Mouse (Mus musculus) mouse trophoblast stem cell (cell line): ENCODE results near the gene Hmgb3.
"Not testable (repeated sequence)": the region's sequence is repeated elsewhere in the genome, so short reads cannot be mapped to it uniquely, and the experiment has no call there.

ENCODE experiments used
- in situ Hi-C, 2 experiments: fragments of 300-500 bp; cut with MseI, MboI; formaldehyde crosslinking; loops; 2 replicates in 1 of 2; 3 replicates in 1 of 2; pipeline ENCODE4 v1.15.1; 2025

Hmgb3 gene

DNA sequence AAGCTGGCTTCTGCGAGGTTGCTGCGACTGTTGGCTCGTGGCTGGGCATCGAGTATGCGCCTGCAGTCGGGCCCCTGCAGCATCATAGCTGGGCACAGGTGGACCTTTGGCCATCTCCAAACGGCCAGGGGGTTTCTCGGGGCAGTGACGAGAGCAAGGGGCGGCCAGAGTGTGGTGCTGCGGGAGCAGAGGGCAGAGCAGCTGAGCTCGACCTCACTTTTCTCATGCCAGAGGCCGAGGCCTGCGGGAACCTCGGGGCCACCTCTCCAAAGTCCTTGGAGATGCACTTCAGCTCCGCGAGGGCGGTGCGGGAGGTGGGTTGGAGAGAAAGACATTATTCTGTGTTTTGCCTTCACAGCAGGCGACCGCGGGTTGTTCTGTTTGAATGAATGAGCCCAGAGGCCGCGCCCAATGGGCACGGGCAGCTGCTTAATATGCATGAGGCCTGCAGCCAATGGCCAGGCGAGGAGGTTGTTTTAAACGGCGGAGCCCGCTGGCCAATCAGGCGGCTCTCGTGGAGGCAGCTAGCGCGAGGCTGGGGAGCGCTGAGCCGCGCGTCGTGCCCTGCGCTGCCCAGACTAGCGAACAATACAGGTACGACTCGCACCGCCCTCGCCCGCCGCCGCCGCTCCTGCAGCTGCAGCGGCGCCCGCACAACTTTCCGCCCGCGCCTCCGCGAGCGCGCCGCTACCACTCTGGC lies at the start of gene Hmgb3:
TSS of gene Hmgb3 (plus strand) at position 504 of the 700 bp plus-strand sequence.
- in situ Hi-C loops: no loop called here

GRCm38 (mm10) chrX:71506591-71506990 lies 49.1 kb upstream of the Hmgb3 start:
- in situ Hi-C loops: not testable (repeated sequence)

GRCm38 (mm10) chrX:71519252-71519651 lies 36.5 kb upstream of the Hmgb3 start:
- in situ Hi-C loops: no loop called here

GRCm38 (mm10) chrX:71522889-71523288 lies 32.8 kb upstream of the Hmgb3 start:
- in situ Hi-C loops: no loop called here

DNA sequence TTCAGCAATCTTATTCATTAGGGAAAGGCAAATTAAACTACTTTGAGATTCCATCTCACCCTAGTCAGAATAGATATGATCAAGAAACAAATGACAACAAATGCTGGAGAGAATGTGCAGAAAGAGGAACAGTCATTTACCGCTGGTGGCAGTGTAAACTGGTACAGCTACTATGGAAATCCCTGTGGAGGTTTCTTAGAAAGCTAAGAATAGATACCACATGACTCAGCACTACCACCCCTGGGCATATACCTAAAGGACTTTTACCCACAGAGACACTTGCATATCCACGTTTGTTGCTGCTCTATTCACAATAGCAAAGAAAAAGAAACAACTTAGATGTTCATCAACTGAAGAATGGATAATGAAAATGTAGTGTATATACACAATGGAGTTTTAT lies 31.4 kb upstream of the Hmgb3 start:
- in situ Hi-C loops: no loop called here

GRCm38 (mm10) chrX:71525593-71526299 lies 30.0 kb upstream of the Hmgb3 start:
- in situ Hi-C loops: no loop called here

DNA sequence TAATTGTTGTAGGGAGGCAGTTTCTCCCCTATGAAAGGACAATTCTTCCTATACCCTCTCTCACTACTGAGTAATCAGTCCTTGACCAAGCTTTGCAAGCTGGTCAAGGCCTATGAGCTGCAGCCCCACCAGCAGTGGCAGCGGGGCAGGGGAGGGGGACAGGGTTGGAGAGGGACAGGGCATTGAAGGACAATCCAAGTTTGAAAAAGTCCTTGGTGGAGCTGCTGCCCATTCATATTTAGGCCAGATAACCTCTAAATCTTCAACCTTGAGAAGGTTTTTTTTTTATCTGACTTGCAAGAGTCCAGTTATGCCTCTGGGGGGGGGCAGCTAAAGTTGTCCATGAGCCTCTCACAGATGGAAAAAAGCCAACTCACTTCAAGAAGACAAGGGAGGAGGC lies 28.3 kb upstream of the Hmgb3 start:
- in situ Hi-C loops: no loop called here

- in situ Hi-C loops: no loop called here
Observed at GRCm38 (mm10) chrX:71528150-71528549, 27.6 kb upstream of the Hmgb3 start.

GRCm38 (mm10) chrX:71528646-71529045 lies 27.1 kb upstream of the Hmgb3 start:
- in situ Hi-C loops: no loop called here

DNA sequence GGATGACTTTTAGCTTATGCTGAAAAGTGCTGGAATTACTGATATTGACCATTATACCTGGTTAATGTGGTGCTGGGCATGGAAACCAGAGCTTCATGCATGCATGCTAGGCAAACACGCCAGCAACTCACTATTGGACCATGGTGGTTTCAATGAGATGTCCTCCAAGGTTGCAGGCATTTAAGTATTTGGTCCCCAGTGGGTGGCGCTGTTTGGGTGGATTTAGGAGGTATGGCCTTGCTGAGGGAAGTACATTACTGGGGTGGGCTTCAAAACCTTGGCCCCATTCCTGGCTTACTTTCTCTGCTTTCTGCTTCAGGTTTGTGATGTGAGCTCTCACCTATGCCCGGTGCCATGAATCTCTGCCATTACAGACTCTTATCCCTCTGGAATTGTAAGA lies 23.1 kb upstream of the Hmgb3 start:
- in situ Hi-C loops: no loop called here

- in situ Hi-C loops: no loop called here
Observed at GRCm38 (mm10) chrX:71534102-71534501, 21.6 kb upstream of the Hmgb3 start.

DNA sequence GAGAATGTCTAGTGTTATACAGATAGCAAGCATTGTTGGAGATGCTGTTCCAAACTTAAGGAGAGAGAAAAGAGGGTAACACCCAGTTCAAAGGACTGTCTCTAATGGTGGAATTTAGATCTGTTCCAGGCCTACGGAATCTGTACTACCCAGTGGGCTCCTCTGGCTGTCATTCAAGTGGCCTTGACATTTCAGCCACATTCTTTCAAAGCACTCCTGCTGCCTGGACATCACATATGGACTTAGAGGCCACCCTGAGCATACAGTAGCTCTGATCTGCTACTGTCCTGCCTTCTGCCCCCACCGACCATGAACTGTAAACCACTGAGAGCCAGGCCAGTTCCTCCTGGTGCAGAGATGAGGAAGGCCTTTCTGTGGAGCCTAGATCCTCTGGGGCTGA lies 17.9 kb upstream of the Hmgb3 start:
- in situ Hi-C loops: no loop called here

DNA sequence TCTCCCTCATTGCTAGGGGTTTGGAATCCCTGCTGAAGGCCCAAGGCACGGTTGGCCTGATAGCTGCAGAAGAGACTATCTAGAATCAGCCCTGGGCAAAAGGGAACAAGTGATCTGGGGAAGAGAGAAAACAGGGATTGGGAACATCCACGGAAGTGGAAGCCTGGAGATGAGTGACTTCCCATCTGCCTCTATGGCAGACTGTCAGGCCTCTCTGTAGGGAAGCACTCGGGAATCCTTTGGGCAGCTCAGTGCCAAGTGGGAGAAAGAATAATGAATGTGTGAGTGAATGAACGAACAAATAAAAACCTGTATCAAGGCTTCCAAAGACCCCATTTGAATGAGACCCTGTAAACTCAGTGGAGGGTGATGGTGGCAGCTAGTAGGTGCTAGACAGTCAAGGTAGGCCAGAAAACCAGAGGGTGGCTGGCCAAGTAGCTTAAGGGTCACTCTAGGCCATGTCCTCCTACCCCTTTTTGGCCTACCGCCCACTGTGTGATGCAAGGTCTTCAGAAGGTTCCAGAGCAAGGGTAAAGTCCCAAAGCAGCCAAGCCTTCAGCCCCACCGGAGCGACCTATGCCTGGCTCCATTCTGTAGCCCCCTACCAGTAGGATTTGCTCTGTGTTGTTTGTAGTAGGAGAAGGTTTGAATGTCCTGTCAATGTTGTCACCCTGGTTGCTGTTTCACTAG lies 14.8 kb upstream of the Hmgb3 start:
- in situ Hi-C loops: no loop called here

- in situ Hi-C loops: no loop called here
Observed at GRCm38 (mm10) chrX:71544731-71545130, 11.0 kb upstream of the Hmgb3 start.

- in situ Hi-C loops: no loop called here
Observed at GRCm38 (mm10) chrX:71545163-71545562, 10.6 kb upstream of the Hmgb3 start.

DNA sequence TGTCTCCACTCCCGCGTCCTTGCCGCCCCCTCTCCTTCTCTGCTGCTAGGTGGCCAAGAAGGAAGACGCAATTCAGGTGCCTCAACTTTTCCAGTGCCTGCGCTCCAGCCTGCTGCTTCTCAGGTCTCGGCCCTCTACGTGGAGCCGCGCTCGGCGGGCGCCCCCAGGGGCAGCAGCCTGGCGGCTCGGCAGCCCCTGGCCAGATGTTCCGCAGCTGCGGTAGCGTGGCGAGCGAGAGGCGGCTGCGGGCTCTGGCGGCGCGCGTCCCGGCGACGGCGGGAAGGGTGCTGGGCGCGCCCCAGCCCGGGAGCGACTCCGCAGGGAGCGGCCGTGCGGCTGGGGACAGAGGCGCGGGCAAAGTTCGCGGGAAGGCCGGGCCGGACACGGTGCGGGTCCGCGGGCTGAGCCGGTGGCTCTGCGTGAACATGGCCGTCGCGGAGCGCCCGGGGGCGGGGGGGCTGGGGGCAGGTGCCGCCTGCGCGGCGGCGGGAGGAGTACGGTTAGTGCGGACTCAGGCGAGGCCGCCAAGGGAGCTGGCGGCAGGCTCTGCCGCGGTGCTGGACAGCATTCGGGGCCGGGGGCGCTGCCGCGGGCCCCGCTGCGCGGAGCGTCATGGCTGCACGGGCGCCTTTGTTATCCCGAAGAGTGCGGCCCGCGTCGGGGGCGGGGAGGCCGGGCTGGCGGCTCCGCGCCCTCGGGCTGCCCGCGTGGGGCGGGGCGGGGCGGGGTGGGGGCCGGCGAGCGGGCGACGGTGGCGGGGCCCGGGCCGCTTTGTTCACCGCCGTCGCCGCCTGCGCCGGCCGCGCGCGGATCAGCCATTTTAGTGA lies 610 bp downstream of the Hmgb3 start:
- in situ Hi-C loops: no loop called here

DNA sequence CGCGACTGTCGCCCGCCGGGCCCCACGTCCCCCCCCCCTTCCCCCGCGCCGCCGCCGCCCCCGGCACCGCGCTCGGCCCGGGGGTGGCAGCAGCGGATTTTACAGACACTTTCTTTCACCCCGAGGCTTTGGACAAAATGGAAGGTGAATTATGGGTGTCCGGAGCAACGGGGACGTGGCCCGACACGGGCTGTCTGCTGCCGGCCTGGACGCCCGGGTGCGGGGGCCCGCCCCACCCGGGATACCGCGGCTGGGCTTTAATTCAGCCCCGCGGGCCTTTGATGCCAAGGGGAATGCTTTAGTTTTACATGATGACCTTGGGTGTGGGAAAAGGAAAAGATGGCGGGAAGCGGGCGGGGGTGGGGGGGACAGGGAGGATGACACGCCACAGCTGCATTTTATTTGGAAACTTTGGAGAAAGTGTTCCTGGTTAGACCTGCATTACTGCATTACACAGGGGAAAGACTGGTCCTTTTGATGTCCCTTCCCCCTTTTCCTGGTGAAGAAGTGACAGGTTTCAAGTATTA lies 1.3 kb downstream of the Hmgb3 start:
- in situ Hi-C loops: no loop called here

DNA sequence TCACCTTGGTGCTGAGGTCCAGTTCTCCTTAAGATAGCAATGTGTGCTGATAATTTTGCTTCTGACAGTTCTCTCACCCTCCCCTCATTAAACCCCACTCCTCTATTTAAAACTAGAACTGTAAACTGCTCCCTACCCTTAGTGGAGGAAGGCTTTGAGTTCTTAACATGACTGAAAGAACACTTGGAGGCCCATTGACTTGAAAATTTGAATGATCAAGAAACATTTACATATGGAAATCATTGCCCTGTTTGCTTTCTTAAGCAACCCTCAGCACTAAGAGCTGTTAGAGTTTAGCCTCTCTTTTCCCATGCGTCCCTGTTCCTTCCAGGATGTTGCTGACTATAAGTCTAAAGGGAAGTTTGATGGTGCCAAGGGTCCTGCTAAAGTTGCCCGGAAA lies 3.6 kb downstream of the Hmgb3 start:
- in situ Hi-C loops: no loop called here

GRCm38 (mm10) chrX:71560796-71561195 lies 5.1 kb downstream of the Hmgb3 start:
- in situ Hi-C loops: no loop called here

GRCm38 (mm10) chrX:71573132-71573900 lies 17.6 kb downstream of the Hmgb3 start:
- in situ Hi-C loops: no loop called here

DNA sequence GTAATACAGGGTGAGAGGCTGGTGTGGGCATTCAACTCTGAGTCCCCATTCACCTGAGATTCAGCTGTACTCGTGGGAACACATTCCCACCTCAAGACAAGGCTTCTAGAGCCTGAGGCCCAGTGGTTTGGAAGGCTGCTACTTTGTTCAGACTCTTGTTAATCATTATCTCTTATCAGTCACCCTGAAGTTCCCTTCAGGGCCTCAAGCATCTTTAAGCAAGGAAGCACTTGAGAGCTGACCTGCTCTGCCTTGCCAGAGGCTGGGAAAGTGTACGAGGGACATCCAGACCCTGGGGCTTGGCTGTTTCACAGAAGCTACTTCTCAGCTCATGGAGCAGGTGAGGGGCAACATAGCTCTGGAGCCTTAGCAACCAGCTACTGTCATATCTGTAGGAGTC lies 19.8 kb downstream of the Hmgb3 start:
- in situ Hi-C loops: no loop called here
